Comparison of ENCODE assay signal across 9 mouse cellular contexts in genomic region chr11:119545741-119546495, GRCm38 (mm10). TPM values are rescaled to one million over a fixed set of nuclear protein-coding genes. Genes with fewer than 3 reads are reported as not detected.
DNase-seq lines count a peak whose midpoint lies in the region; ATAC-seq and TF ChIP-seq lines count a peak whose summit lies in the region.
"Had no signal": no experiment of that assay in that cellular context is flagged by ENCODE, and none has a peak within 500 bp of the region (broad histone marks: within the 10 kb centered on the region; RNA-seq: fewer than 3 reads in every experiment).

No protein-coding gene starts in this region.

- no peak overlapping the region for H3K27ac ChIP-seq in kidney, embryonic 15.5 days
- H3K27ac ChIP-seq in forebrain, embryonic 15.5 days (replicated peaks), result no peak overlapping the region
- no peak overlapping the region for H3K27ac ChIP-seq in midbrain, postnatal 0 days (ENCODE audit: low read depth, low read length)
- H3K27ac ChIP-seq: macrophage had no signal

- peak overlapping the region; percentile 57; the same call in 1 of the 2 replicates for H3K4me3 ChIP-seq in kidney, embryonic 15.5 days (replicated peaks)
- H3K4me3 ChIP-seq in forebrain, embryonic 15.5 days, result peak overlapping the region; percentile 54
- peak overlapping the region; percentile 75 for H3K4me3 ChIP-seq in midbrain, postnatal 0 days (ENCODE audit: low read depth, low read length)

- H3K9ac ChIP-seq in kidney, embryonic 15.5 days, result no peak overlapping the region
- H3K9ac ChIP-seq in forebrain, embryonic 15.5 days (replicated peaks), result peak overlapping the region; percentile 66
- peak overlapping the region; percentile 74 for H3K9ac ChIP-seq in midbrain, postnatal 0 days (replicated peaks; ENCODE audit: low read length, poor library complexity, severe bottlenecking)

- intact Hi-C loops in left cerebral cortex, postnatal 10 days (cut with DNase I), result no loop called here

- peaks cover 93% of the 10 kb centered on the region for H3K27me3 ChIP-seq in kidney, embryonic 15.5 days
- H3K27me3 ChIP-seq in forebrain, embryonic 15.5 days, result peaks cover 39% of the 10 kb centered on the region
- H3K27me3 ChIP-seq in midbrain, postnatal 0 days (ENCODE audit: insufficient read depth, low read length), result peaks cover 5% of the 10 kb centered on the region; the same call in 1 of the 2 replicates

- no peak for DNase-seq in kidney, postnatal 36 days
- DNase-seq in cerebellum, adult 18-20 months, result peak; percentile 65 to 68
- DNase-seq in midbrain, postnatal 0 days (ENCODE audit: low spot score), result peak; percentile 77
- DNase-seq in natural killer cell, adult 2 months (ENCODE audit: low spot score in 2 of 2), result no peak
- no peak for DNase-seq in left cerebral cortex, postnatal 10 days (ENCODE audit: extremely low spot score in 1 of 2, low spot score in 2 of 2)
- no peak for DNase-seq in yolk sac, embryonic 10.5 days (ENCODE audit: low spot score)

- no peaks in the 10 kb centered on the region for H3K36me3 ChIP-seq in kidney, embryonic 15.5 days
- H3K36me3 ChIP-seq in forebrain, embryonic 15.5 days, result no peaks in the 10 kb centered on the region
- no peaks in the 10 kb centered on the region for H3K36me3 ChIP-seq in midbrain, postnatal 0 days (ENCODE audit: insufficient read depth, low read length)

- ATAC-seq in kidney, embryonic 15.5 days (replicated peaks; ENCODE audit: low FRiP score), result no peak
- ATAC-seq in forebrain, embryonic 15.5 days (replicated peaks), result no peak
- ATAC-seq in midbrain, postnatal 0 days (ENCODE audit: low FRiP score), result no peak

- H3K9me3 ChIP-seq in kidney, embryonic 15.5 days (replicated peaks), result no peaks in the 10 kb centered on the region
- no peaks in the 10 kb centered on the region for H3K9me3 ChIP-seq in forebrain, embryonic 15.5 days
- no peaks in the 10 kb centered on the region for H3K9me3 ChIP-seq in midbrain, postnatal 0 days (ENCODE audit: low read length)

- peak; percentile 79 for TF ChIP-seq CTCF in midbrain, postnatal 0 days (IDR thresholded peaks at IDR 0.05)

- WGBS in kidney, embryonic 15.5 days, result 3% methylated on average over 10 of the region's 10 CpGs
- WGBS in forebrain, embryonic 15.5 days, result 9% methylated on average over 10 of the region's 10 CpGs
- WGBS in midbrain, postnatal 0 days, result 4% methylated on average over 10 of the region's 10 CpGs

- peaks cover 45% of the 10 kb centered on the region for H3K4me1 ChIP-seq in kidney, embryonic 15.5 days
- peaks cover 65% of the 10 kb centered on the region for H3K4me1 ChIP-seq in forebrain, embryonic 15.5 days
- peaks cover 10% of the 10 kb centered on the region; the same call in 1 of the 2 replicates for H3K4me1 ChIP-seq in midbrain, postnatal 0 days (ENCODE audit: insufficient read depth, low read length)

- peak overlapping the region; percentile 99 for H3K4me2 ChIP-seq in kidney, embryonic 15.5 days
- H3K4me2 ChIP-seq in forebrain, embryonic 15.5 days (replicated peaks), result peak overlapping the region; percentile 83
- H3K4me2 ChIP-seq in midbrain, postnatal 0 days (ENCODE audit: low read depth, low read length, poor library complexity, severe bottlenecking), result peak overlapping the region; percentile 97

RNA-seq across cellular contexts. Expression of gene Nptx1, which starts 1.6 kb away (rescaled TPM):
- polyA plus RNA-seq in kidney, embryonic 15.5 days (2015; fragmentation: Nextera tagmentation; extraction: Ambion mirVana), result 0.63 and 1.1 TPM in 2 replicates
- polyA plus RNA-seq in forebrain, embryonic 15.5 days (2015; fragmentation: Nextera tagmentation; extraction: Ambion mirVana), result 9.0 and 10.2 TPM in 2 replicates
- total RNA-seq in midbrain, postnatal 0 days (2014; rRNA removed), result 16.3 and 22.4 TPM in 2 replicates
- polyA plus RNA-seq in midbrain, postnatal 0 days (2015; fragmentation: Nextera tagmentation; extraction: Ambion mirVana), result 7.5 and 7.6 TPM in 2 replicates
- total RNA-seq in left cerebral cortex, postnatal 10 days (2021), result 10 to 100 TPM; 53.0 to 60.4 TPM

RNA-seq across cellular contexts. Expression of gene Endov, which starts 54.8 kb away (rescaled TPM):
- polyA plus RNA-seq in kidney, embryonic 15.5 days (2015; fragmentation: Nextera tagmentation; extraction: Ambion mirVana), result 16.3 and 17.0 TPM in 2 replicates
- 17.3 and 18.5 TPM in 2 replicates for polyA plus RNA-seq in forebrain, embryonic 15.5 days (2015; fragmentation: Nextera tagmentation; extraction: Ambion mirVana)
- 36.7 and 42.0 TPM in 2 replicates for total RNA-seq in midbrain, postnatal 0 days (2014; rRNA removed)
- polyA plus RNA-seq in midbrain, postnatal 0 days (2015; fragmentation: Nextera tagmentation; extraction: Ambion mirVana), result 13.2 and 13.3 TPM in 2 replicates
- 10 to 100 TPM; 23.6 to 25.8 TPM for total RNA-seq in left cerebral cortex, postnatal 10 days (2021)

RNA-seq across cellular contexts. Expression of gene Rptor, which starts 56.8 kb away (rescaled TPM):
- polyA plus RNA-seq in kidney, embryonic 15.5 days (2015; fragmentation: Nextera tagmentation; extraction: Ambion mirVana), result 10.8 and 13.1 TPM in 2 replicates
- polyA plus RNA-seq in forebrain, embryonic 15.5 days (2015; fragmentation: Nextera tagmentation; extraction: Ambion mirVana), result 12.0 and 13.3 TPM in 2 replicates
- 64.8 and 65.0 TPM in 2 replicates for total RNA-seq in midbrain, postnatal 0 days (2014; rRNA removed)
- polyA plus RNA-seq in midbrain, postnatal 0 days (2015; fragmentation: Nextera tagmentation; extraction: Ambion mirVana), result 8.5 TPM in 2 replicates
- 10 to 100 TPM; 51.5 to 53.9 TPM for total RNA-seq in left cerebral cortex, postnatal 10 days (2021)

Comparison
In these comparisons a context has a peak if more than half of its experiments do, and no peak if none do; other contexts are left out.
1. DNase-seq: peak in cerebellum, adult 18-20 months (2 of 2) and midbrain, postnatal 0 days (single experiment); none in kidney, postnatal 36 days (0 of 2), natural killer cell, adult 2 months (0 of 2), left cerebral cortex, postnatal 10 days (0 of 2) and yolk sac, embryonic 10.5 days (single experiment).
2. Peak in every context shown above with its lines, with median percentiles within 50 percentile points of each other: H3K4me2 ChIP-seq and H3K4me3 ChIP-seq.